Mouse (Mus musculus) liver, embryonic 14.5 days (tissue): ENCODE results near the gene Frmd8.

Experiments used
- CTCF ChIP-seq: IDR thresholded peaks from 2 replicates; pipeline ENCODE4 v1.5.1; 2016; ENCODE audit warnings: antibody characterized with exemption, low read depth, control low read depth
- EP300 ChIP-seq: IDR thresholded peaks from 2 replicates; pipeline ENCODE4 v1.6.1; 2016; ENCODE audit warnings: antibody characterized with exemption, low read depth

- TF ChIP-seq CTCF (no peak), EP300 (no peak)
These were observed 34.8 kb downstream of the Frmd8 start for GRCm38 (mm10) chr19:5840086-5840889.
